Mouse (Mus musculus): ENCODE results near the gene Krt79. TPM values are rescaled to one million over a fixed set of nuclear protein-coding genes. Genes with fewer than 3 reads are reported as not detected.

The Krt79 gene
- not detected in 2 replicates for polyA plus RNA-seq (2016; fragmentation: Nextera tagmentation; extraction: Ambion mirVana)

DNA sequence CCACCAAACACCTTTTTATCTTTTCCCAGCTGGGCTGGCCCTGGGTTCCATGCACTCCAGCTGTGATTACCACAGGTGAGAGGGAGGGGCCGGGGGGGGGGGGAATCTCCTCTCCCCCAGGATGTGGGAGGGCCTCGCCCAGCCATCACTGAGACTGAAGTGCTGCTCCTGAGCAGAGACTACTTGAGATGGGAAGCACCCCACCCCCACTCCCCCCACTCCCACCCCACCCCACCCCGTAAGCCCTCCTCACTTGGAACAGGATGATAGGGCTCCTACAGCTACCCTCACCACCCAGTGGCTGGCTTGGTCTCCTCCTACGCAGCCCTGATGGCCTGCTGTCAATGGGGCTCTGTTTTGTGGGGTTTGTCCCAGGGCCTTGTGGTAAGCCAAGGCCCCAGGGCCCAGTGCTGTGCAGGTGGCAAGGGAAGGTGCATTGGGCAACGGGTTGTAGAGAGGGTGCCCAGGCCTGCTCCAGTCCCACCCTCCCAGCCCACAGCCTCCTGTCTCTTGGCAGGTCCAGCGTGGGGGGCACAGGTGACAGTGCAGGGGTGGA is at the start of gene Krt79:
Gene Krt79, minus strand, starts transcription at position 51 of the 556 bp plus-strand sequence.
- H3K4me2 ChIP-seq, result no peak within 1 kb of the TSS
- H3K27me3 ChIP-seq (replicated peaks), result peaks cover 17% of the 10 kb centered on the region
- ATAC-seq, result no peak
- H3K36me3 ChIP-seq, result no peaks in the 10 kb centered on the region
- H3K4me1 ChIP-seq, result 0 out of 2 replicates have a peak, but pooled peaks cover 4% of the 10 kb centered on the region
- H3K27ac ChIP-seq, result no peak within 1 kb of the TSS
- H3K4me3 ChIP-seq, result no peak within 1 kb of the TSS
- H3K9me3 ChIP-seq (replicated peaks), result no peaks in the 10 kb centered on the region
- H3K9ac ChIP-seq, result no peak within 1 kb of the TSS
- WGBS (ENCODE audit: insufficient replicate concordance), result 52% methylated on average over 5 of the region's 6 CpGs

DNA sequence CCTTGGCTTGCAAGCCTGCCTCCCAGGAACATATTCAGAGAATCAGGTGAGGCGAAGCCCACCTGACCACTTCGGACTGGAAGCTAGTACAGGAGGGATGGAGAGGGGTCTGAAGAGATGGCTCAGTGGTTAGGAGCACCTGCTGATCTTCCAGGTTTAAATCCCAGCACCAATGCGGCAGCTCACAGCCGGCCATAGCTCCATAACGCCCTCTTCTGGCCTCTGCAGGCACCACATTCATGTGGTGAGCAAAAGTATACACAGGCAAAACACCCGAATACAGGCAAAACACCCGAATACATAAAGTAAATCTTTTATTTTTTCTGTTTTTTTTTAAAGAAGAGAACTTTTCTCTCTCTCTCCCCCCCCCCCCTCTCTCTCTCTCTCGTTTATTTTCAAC is 48.6 kb upstream of the Krt79 start:
- Histone ChIP-seq H3K4me3 (no peak overlapping the region), H3K4me1 (peaks cover 12% of the 10 kb centered on the region), H3K9ac (no peak overlapping the region), H3K9me3 (replicated peaks) (no peaks in the 10 kb centered on the region), H3K36me3 (no peaks in the 10 kb centered on the region), H3K27me3 (replicated peaks) (no peaks in the 10 kb centered on the region), H3K27ac (no peak overlapping the region), H3K4me2 (no peak overlapping the region)
- no peak for ATAC-seq
- WGBS (ENCODE audit: insufficient replicate concordance), result 52% methylated on average over 8 of the region's 8 CpGs

DNA sequence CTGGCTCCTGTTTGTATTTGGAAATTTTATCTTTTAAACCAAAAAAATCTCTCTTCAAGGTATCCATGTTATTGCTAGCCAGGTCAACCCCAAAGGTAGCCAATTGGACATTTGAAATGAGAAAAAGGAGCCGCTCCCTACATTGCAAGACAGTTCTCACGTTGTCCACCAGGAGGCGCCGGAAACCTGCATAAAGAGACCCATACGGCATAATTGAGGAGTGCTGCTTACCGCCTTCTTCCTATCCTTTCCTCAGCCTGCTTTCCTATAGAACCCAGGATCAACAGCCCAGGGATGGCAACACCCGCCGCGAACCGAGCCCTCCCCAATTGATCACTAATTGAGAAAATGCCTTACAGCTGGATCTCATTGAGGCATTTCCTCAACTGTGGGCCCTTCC is 48.0 kb upstream of the Krt79 start:
- H3K27me3 ChIP-seq (replicated peaks), result no peaks in the 10 kb centered on the region
- WGBS (ENCODE audit: insufficient replicate concordance), result under 1% methylated on average over 10 of the region's 10 CpGs
- H3K36me3 ChIP-seq, result no peaks in the 10 kb centered on the region
- no peaks in the 10 kb centered on the region for H3K9me3 ChIP-seq (replicated peaks)
- no peak for ATAC-seq
- no peak overlapping the region for H3K4me2 ChIP-seq
- no peak overlapping the region for H3K9ac ChIP-seq
- H3K27ac ChIP-seq, result no peak overlapping the region
- no peak overlapping the region for H3K4me3 ChIP-seq
- H3K4me1 ChIP-seq, result peaks cover 18% of the 10 kb centered on the region

DNA sequence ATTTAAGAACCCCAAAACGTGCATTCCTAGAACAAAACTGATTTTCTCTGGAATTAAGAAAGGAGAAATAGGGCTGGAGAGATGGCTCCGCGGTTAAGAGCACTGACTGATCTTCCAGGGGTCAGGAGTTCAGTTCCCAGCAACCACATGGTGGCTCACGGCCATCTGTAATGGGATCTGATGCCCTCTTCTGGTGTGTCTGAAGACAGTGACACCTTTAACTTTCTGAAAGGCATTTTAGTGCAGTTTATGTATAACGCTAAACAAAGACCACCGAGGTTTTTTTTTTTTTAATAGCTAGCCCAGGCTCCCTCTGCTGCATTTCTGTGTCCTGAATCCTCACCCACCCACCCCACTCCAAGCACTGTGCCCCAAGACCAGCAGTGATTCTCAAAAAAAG is 44.6 kb upstream of the Krt79 start:
- ATAC-seq, result no peak
- peak overlapping the region; percentile 57 for H3K4me2 ChIP-seq
- WGBS (ENCODE audit: insufficient replicate concordance), result 10% methylated on average over 6 of the region's 6 CpGs
- H3K4me1 ChIP-seq, result peaks cover 18% of the 10 kb centered on the region
- no peak overlapping the region for H3K4me3 ChIP-seq
- H3K27ac ChIP-seq, result no peak overlapping the region
- H3K36me3 ChIP-seq, result no peaks in the 10 kb centered on the region
- no peaks in the 10 kb centered on the region for H3K27me3 ChIP-seq (replicated peaks)
- H3K9ac ChIP-seq, result no peak overlapping the region
- H3K9me3 ChIP-seq (replicated peaks), result no peaks in the 10 kb centered on the region

DNA sequence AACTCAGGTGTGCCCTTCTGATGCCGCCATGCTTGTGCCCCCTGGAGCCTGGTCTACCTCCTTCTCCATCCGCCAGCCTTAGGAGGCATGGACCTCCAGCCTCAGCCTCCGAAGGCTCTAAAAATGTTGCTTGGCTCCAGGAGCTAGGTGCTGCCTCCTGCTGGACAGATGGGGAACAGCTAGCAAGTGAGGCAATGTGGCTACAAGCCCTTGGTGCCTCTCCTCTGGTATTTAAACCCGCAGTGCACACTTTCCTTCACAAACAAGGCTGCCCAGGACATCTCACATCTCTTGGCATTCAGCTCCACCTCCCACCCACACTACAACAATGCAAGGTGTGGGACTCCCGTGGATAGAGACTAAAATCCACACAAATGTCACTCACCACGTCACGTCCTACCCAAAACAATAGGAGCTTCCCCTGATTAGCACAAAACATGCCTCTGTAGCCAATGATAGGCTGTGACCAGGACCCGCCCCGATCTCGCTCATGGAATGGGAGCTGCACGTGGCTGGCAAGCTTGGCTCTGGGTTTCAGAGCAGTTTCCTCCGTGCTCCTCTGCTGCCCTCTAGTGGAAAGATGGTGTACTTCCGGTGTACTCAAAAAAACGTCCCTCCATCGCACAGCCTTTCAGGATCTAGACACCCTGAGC is 44.0 kb upstream of the Krt79 start:
- Histone ChIP-seq H3K4me1 (peaks cover 19% of the 10 kb centered on the region), H3K27me3 (replicated peaks) (no peaks in the 10 kb centered on the region), H3K9me3 (replicated peaks) (no peaks in the 10 kb centered on the region), H3K9ac (no peak overlapping the region), H3K4me2 (peak overlapping the region; percentile 57), H3K4me3 (peak overlapping the region; percentile 28), H3K27ac (peak overlapping the region; percentile 47), H3K36me3 (no peaks in the 10 kb centered on the region)
- 2% methylated on average over 15 of the region's 15 CpGs for WGBS (ENCODE audit: insufficient replicate concordance)
- peak; percentile 87 for ATAC-seq

DNA sequence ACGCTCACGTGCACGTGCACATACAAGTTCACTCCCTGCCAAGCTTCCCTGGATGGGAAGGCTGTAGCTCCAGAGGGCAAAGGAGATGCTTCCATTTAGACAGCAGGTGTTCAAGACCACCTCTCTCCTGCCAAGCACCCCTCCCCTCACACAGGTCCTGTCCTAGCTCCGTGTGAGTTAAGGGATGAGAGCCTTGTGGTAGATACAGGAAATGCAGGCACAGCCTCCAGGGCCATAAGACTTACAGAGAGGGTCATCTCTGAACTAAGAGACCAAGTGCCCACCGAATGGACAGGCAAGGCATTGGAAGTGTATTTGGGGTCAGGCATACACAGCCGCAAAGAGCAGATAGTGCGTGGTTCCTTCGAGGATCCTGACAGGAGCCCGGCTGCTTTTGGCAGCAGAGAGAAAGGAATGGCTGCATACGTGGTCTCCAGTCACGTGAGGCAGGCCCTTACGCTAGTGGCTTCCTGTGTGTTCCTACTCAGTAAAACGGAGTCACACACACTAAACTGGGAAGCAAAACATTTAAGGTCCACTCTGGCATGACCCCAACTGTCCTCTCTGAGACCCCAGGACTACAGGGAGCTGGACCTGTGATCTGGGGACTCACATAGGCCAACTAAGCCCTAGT is 43.3 kb upstream of the Krt79 start:
- H3K4me3 ChIP-seq, result peak overlapping the region; percentile 28; the same call in 1 of the 2 replicates
- no peaks in the 10 kb centered on the region for H3K9me3 ChIP-seq (replicated peaks)
- H3K27ac ChIP-seq, result peak overlapping the region; percentile 47; the same call in 1 of the 2 replicates

DNA sequence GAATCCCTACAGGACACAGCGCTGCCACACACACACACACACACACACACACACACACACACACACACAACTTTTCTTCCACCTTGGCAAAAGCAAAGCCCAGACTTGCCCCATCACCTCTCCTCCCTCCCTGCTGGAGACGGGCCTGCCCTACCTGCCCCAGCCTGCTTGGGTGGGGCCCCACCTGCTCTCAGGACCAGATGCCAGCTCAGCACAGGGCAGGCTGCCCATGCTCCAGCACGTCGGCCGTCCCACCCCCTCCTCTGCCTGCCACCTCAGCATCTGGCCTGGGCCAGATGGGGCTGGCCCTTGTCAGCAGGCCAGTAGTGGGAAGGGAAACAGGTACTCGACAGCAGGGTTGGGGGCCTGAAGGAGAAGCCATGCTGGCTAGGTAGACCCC is 40.7 kb upstream of the Krt79 start:
- H3K9ac ChIP-seq, result no peak overlapping the region
- WGBS (ENCODE audit: insufficient replicate concordance), result 59% methylated on average over 6 of the region's 6 CpGs
- ATAC-seq, result no peak

More for the DNA sequence above, 43.3 kb upstream of the Krt79 start:
- WGBS (ENCODE audit: insufficient replicate concordance), result 69% methylated on average over 13 of the region's 13 CpGs
- Histone ChIP-seq H3K36me3 (no peaks in the 10 kb centered on the region), H3K4me2 (peak overlapping the region; percentile 57), H3K9ac (no peak overlapping the region), H3K27me3 (replicated peaks) (no peaks in the 10 kb centered on the region), H3K4me1 (peaks cover 25% of the 10 kb centered on the region)
- ATAC-seq, result no peak

DNA sequence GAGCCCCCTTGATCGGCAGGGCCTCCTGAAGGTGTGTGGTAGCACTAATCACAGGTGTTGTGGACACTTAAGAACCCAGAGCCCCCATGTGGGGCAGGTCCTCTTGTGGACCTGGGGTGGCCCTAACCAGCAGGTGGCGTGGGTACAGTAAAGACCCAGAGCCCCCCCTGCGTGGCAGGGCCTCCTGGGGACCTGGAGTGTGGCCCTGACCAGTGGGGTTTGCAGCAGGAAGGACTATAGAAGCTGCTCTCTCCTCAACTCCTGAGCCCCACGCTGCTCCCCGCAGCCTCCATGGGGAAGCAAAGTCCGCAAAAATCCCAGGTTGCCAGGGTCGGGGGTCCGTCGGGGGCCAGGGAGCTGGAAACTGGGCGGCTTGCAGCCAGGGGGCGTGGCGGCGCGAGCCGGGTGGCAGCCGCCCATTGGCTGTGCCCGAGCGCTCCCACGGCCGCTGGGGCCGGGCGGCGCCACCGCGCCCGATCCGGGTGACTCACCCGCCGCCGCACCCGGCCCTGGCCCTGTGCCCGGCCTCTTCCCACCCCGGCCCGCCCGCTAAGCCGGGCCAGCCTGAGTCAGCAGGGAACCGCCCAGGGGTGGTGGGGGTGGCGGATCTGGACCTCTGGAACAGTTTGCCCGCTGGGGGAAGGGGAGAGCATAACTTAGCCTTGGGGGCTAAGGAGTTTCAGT is 37.1 kb upstream of the Krt79 start:
- peak overlapping the region; percentile 76 for H3K27ac ChIP-seq
- H3K4me2 ChIP-seq, result peak overlapping the region; percentile 79
- H3K9ac ChIP-seq, result peak overlapping the region; percentile 69
- H3K4me3 ChIP-seq, result peak overlapping the region; percentile 48
- H3K4me1 ChIP-seq, result peaks cover 54% of the 10 kb centered on the region
- peak; percentile 96 for ATAC-seq
- H3K27me3 ChIP-seq (replicated peaks), result peaks cover 20% of the 10 kb centered on the region
- 3% methylated on average over 27 of the region's 39 CpGs for WGBS (ENCODE audit: insufficient replicate concordance)
- no peaks in the 10 kb centered on the region for H3K9me3 ChIP-seq (replicated peaks)
- H3K36me3 ChIP-seq, result no peaks in the 10 kb centered on the region

More for the DNA sequence above, 40.7 kb upstream of the Krt79 start:
- Histone ChIP-seq H3K9me3 (replicated peaks) (no peaks in the 10 kb centered on the region), H3K27me3 (replicated peaks) (no peaks in the 10 kb centered on the region), H3K4me1 (peaks cover 50% of the 10 kb centered on the region), H3K36me3 (no peaks in the 10 kb centered on the region), H3K4me2 (no peak overlapping the region), H3K4me3 (no peak overlapping the region), H3K27ac (no peak overlapping the region)

DNA sequence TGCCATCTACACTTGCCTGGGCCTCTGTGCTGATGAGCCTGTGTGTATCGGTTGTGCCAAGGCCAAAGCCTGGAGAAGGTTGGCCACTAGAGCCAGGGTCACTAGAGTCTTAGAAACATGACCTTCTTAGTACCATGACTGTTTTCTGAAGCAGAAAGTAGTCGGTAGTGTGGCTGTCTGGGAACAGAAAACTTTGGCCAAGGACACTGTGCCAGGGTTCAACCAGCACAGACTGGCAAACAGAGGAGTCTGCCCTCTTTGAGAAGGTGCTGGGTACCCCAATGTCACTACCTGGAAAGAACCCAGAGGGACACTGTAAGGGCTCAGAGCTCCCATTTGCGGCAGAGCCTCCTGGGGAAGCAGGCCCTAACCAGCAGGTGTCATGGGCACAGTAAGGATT is 36.5 kb upstream of the Krt79 start:
- Histone ChIP-seq H3K27me3 (replicated peaks) (peaks cover 26% of the 10 kb centered on the region), H3K4me2 (peak overlapping the region; percentile 79), H3K4me3 (no peak overlapping the region; the same call in 1 of the 2 replicates), H3K9me3 (replicated peaks) (no peaks in the 10 kb centered on the region), H3K27ac (peak overlapping the region; percentile 76), H3K36me3 (no peaks in the 10 kb centered on the region), H3K4me1 (peaks cover 54% of the 10 kb centered on the region), H3K9ac (peak overlapping the region; percentile 69)
- WGBS (ENCODE audit: insufficient replicate concordance), result 64% methylated on average over 3 of the region's 3 CpGs
- no peak for ATAC-seq

DNA sequence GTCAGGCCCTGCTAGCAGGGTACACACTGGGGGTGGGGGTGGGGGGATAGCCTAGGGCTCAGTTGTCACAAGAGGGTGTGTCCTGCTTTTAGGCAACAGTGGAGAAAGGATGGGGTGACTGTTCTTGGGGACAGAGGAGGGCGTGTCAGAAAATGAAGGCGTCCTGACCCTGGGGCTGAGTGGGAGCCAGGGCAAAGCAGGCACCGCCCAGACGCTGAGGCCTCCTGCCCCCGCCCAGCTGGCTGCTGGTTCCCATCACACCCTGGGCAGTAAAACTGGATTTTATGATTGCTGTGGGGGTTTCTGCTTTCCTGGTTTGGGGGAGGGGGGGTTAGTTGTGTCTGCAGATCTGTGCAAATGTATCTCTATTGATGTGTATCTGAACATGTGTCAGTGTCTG is 35.9 kb upstream of the Krt79 start:
- H3K4me3 ChIP-seq, result no peak overlapping the region
- peak overlapping the region; percentile 79 for H3K4me2 ChIP-seq
- H3K36me3 ChIP-seq, result no peaks in the 10 kb centered on the region
- peak; percentile 65 for ATAC-seq
- H3K9me3 ChIP-seq (replicated peaks), result no peaks in the 10 kb centered on the region
- H3K27me3 ChIP-seq (replicated peaks), result peaks cover 32% of the 10 kb centered on the region
- H3K27ac ChIP-seq, result peak overlapping the region; percentile 76
- H3K4me1 ChIP-seq, result peaks cover 54% of the 10 kb centered on the region
- WGBS (ENCODE audit: insufficient replicate concordance), result 39% methylated on average over 5 of the region's 5 CpGs
- peak overlapping the region; percentile 42; the same call in 1 of the 2 replicates for H3K9ac ChIP-seq

DNA sequence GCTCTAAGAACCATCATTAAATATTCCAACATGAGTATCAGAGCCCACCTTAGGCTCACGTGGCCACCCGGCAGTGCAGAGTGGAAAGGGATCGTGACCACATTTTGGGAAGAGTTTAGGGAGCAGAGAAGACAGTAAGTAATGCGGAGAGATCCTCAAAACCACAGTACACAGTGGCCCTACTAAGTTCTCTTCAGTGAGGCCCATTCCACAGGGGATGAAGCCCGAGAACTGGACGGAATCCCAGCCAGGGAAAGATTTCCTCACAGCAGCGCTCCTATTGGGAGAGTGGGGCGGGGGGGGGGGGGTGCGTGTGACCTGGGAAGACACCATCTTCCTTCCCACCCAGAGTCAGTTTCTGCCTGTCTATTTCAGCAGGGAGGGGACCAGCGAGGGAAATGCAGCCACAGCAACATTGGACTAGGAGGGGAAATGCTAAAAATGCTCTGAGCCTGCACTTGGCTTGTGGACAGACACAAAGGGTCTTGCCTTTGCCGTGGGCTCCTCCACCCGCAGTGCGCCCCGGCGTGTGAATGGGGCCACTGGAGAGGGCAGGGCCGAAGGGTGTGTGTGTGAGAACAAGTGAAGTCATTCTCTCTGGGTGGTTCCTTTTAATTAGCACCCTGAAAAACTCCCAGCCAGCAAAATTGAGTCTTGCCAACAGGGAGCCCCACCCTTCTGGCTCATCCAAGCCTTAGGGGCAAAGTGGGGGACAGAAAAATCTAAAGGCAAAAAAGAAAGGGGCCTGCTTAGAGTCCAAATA is 34.1 kb upstream of the Krt79 start:
- WGBS (ENCODE audit: insufficient replicate concordance), result 56% methylated on average over 16 of the region's 16 CpGs
- H3K4me1 ChIP-seq, result peaks cover 54% of the 10 kb centered on the region

More for the DNA sequence above, 34.1 kb upstream of the Krt79 start:
- Histone ChIP-seq H3K9me3 (replicated peaks) (no peaks in the 10 kb centered on the region), H3K4me2 (no peak overlapping the region), H3K36me3 (no peaks in the 10 kb centered on the region), H3K4me3 (no peak overlapping the region), H3K9ac (no peak overlapping the region), H3K27me3 (replicated peaks) (peaks cover 34% of the 10 kb centered on the region), H3K27ac (peak overlapping the region; percentile 22; the same call in 1 of the 2 replicates)
- no peak for ATAC-seq

Data from liver, embryonic 12.5 days (tissue).